Mouse (Mus musculus): ENCODE results near the gene Plxnb2. TPM values are rescaled to one million over a fixed set of nuclear protein-coding genes. Genes with fewer than 3 reads are reported as not detected.

Gene Plxnb2
- total and polyA plus RNA-seq, 3 experiments: 0.17 to 0.19 TPM; not detected in 1

DNA sequence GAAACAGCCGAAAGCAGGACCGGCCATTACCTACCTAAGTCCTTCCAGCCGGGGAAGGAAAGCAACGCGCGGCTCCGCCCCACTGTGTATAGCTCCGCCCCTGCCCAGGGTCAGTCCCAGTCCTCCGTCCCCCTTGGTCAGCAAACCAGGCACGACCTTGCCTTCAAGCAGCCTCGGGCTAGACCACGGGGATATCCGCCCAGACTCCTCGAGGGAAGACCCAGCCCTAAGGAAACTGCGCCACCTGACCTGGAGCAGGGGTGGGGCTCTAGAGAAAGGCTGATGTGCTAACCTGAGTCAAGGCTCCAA lies 6.7 kb downstream of the Plxnb2 start:
- peaks cover 4 to 18% of the 10 kb centered on the region in 2 experiments; a peak in 3 of 4 replicates for H3K4me1 ChIP-seq (ENCODE audit: control insufficient read depth in 1 of 2, insufficient read depth in 2 of 2, low read length in 2 of 2)
- H3K27ac ChIP-seq (ENCODE audit: control insufficient read depth, low read depth, low read length): no peak overlapping the region
- H3K79me2 ChIP-seq (ENCODE audit: control insufficient read depth, insufficient read depth, low read length, poor library complexity): no peaks in the 10 kb centered on the region
- DNase-seq (ENCODE audit: low read depth, low spot score): no peak
- no peak overlapping the region for H3K9ac ChIP-seq (ENCODE audit: control insufficient read depth, low read depth, low read length, poor library complexity, severe bottlenecking)
- H3K4me3 ChIP-seq (ENCODE audit: control insufficient read depth in 1 of 2, insufficient read depth in 1 of 2, low read depth in 2 of 2, low read length in 2 of 2): no peak overlapping the region
- no peaks in the 10 kb centered on the region for H3K9me3 ChIP-seq (replicated peaks; ENCODE audit: insufficient read depth, low read length)
- peaks cover 0 to 11% of the 10 kb centered on the region in 2 experiments; a peak in 2 of 4 replicates for H3K36me3 ChIP-seq (ENCODE audit: control insufficient read depth in 1 of 2, insufficient read depth in 2 of 2, low read length in 2 of 2)
- TF ChIP-seq E2F4 (IDR thresholded peaks at IDR 0.05; ENCODE audit: borderline replicate concordance, low read depth, low read length): no peak
- TF ChIP-seq TCF12 (IDR thresholded peaks at IDR 0.05; ENCODE audit: low read depth, low read length): no peak
- TF ChIP-seq POLR2A (IDR thresholded peaks at IDR 0.05; ENCODE audit: control insufficient read depth in 1 of 2, insufficient read depth in 1 of 2, low read depth in 1 of 2, low read length in 2 of 2, poor library complexity in 1 of 2): no peak
- no peak for TF ChIP-seq NRF1 (IDR thresholded peaks at IDR 0.05; ENCODE audit: insufficient read depth, low read depth, low read length, poor library complexity, severe bottlenecking)
- no peaks in the 10 kb centered on the region for H3K27me3 ChIP-seq (ENCODE audit: control insufficient read depth in 1 of 2, insufficient read depth in 2 of 2, low read length in 2 of 2)

DNA sequence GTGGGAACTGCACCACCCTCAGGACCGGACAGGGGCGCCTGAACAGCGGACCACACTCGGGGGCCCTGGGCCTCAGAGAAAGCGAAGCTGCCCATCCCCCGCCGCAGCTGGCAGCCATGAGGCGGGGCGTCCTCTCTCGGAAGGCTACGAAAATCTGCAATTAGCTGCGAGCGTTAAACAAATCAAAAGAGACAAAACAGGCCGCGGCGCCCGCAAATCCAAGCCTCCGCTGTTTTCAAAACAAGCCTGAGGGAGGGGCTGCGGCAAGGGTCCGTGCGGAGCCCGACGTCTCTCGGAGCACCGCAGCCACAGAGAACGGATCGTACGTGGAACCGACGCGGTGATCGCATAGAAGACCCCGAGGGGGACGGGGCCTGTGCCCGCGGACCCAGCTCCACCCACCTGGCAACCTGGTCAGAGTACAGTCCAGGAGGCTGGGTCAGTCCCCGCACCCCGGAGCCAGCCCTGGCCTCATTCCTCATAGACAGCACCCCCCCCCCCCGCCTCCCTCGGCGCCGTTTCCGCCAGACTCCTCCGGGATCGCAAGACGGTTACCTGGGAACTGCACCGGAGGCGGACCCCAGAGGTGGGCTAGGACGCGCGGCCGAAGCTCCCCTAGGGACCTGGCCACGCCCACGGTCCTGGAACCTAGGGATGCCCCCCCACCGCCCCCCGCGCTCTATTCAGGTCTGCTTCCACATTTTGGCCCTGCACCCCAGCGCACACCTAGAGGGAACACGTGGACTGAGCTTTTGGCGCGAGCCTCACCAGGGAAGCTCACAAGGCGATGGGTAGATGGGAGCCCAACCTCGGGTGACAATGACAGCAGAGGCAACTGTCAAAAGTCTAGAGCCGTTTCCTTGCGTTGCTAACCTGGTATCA lies 7.3 kb downstream of the Plxnb2 start:
- TF ChIP-seq NELFE (IDR thresholded peaks at IDR 0.05; ENCODE audit: low read depth, low read length) (no peak), CHD1 (IDR thresholded peaks at IDR 0.05; ENCODE audit: low read depth, low read length) (no peak), MAX (IDR thresholded peaks at IDR 0.05; ENCODE audit: low read length) (no peak), MYB (IDR thresholded peaks at IDR 0.05; ENCODE audit: low read depth, low read length) (no peak), GABPA (IDR thresholded peaks at IDR 0.05; ENCODE audit: low read depth, low read length) (no peak), ZC3H11A (IDR thresholded peaks at IDR 0.05; ENCODE audit: low read depth, low read length) (no peak), HCFC1 (IDR thresholded peaks at IDR 0.05; ENCODE audit: low read depth, low read length) (no peak), TCF12 (IDR thresholded peaks at IDR 0.05; ENCODE audit: low read depth, low read length) (no peak), ZMIZ1 (IDR thresholded peaks at IDR 0.05; ENCODE audit: low read depth, low read length) (no peak), MAZ (IDR thresholded peaks at IDR 0.05; ENCODE audit: low read depth, low read length) (no peak), JUND (IDR thresholded peaks at IDR 0.05; ENCODE audit: low read depth, low read length) (no peak), NRF1 (IDR thresholded peaks at IDR 0.05; ENCODE audit: insufficient read depth, low read depth, low read length, poor library complexity, severe bottlenecking) (no peak)
- no peak for DNase-seq (ENCODE audit: low read depth, low spot score)
- Histone ChIP-seq H3K9ac (ENCODE audit: control insufficient read depth, low read depth, low read length, poor library complexity, severe bottlenecking) (no peak overlapping the region), H3K36me3 (ENCODE audit: control insufficient read depth in 1 of 2, insufficient read depth in 2 of 2, low read length in 2 of 2) (peaks cover 0 to 11% of the 10 kb centered on the region in 2 experiments; a peak in 2 of 4 replicates), H3K4me3 (ENCODE audit: control insufficient read depth in 1 of 2, insufficient read depth in 1 of 2, low read depth in 2 of 2, low read length in 2 of 2) (no peak overlapping the region), H3K9me3 (replicated peaks; ENCODE audit: insufficient read depth, low read length) (no peaks in the 10 kb centered on the region), H3K79me2 (ENCODE audit: control insufficient read depth, insufficient read depth, low read length, poor library complexity) (no peaks in the 10 kb centered on the region), H3K27ac (ENCODE audit: control insufficient read depth, low read depth, low read length) (no peak overlapping the region), H3K27me3 (ENCODE audit: control insufficient read depth in 1 of 2, insufficient read depth in 2 of 2, low read length in 2 of 2) (no peaks in the 10 kb centered on the region), H3K4me1 (ENCODE audit: control insufficient read depth in 1 of 2, insufficient read depth in 2 of 2, low read length in 2 of 2) (peaks cover 4 to 18% of the 10 kb centered on the region in 2 experiments; a peak in 3 of 4 replicates)

Measured in MEL (cell line).